Mouse (Mus musculus) kidney, adult 2 months (tissue): ENCODE measurements around the gene Pik3r5.

ENCODE experiments used
- CTCF ChIP-seq: fragments of 200-500 bp; conservative IDR thresholded peaks from 2 replicates; pipeline ENCODE4 v1.5.1; 2011; ENCODE audit warnings: low read depth, mild to moderate bottlenecking, control low read depth, low read length, moderate library complexity, mixed read lengths; ENCODE audit not compliant: insufficient read depth, insufficient read length
- POLR2A ChIP-seq: fragments of 200-500 bp; IDR thresholded peaks from one replicate; pipeline ENCODE4 v1.6.1; 2011; ENCODE audit warnings: low read depth, low read length, control low read depth

- TF ChIP-seq CTCF (no peak), POLR2A (no peak)
Measured at GRCm38 (mm10) chr11:68475676-68476075, 43.8 kb downstream of the Pik3r5 start.
